Comparison of ENCODE assay signal across 8 mouse cellular contexts in genomic region chr1:162186470-162187351, GRCm38 (mm10).
DNase-seq lines count a peak whose midpoint lies in the region; ATAC-seq lines count a peak whose summit lies in the region.

No protein-coding gene starts in this region.

- no peak for ATAC-seq in hindbrain, embryonic 12.5 days (ENCODE audit: low FRiP score)

- no peaks in the 10 kb centered on the region for H3K27me3 ChIP-seq in hindbrain, embryonic 12.5 days

- no peaks in the 10 kb centered on the region for H3K9me3 ChIP-seq in hindbrain, embryonic 12.5 days (replicated peaks)

- no peak overlapping the region for H3K4me2 ChIP-seq in hindbrain, embryonic 12.5 days (replicated peaks)

- WGBS in hindbrain, embryonic 12.5 days = 59% methylated on average over 7 of the region's 7 CpGs

- H3K36me3 ChIP-seq in hindbrain, embryonic 12.5 days = no peaks in the 10 kb centered on the region

- peak; percentile 30 for DNase-seq in layer of hippocampus, adult 9-11 months
- no peak for DNase-seq in layer of hippocampus, postnatal 10 days (ENCODE audit: low spot score in 2 of 2)
- peak; percentile 42 for DNase-seq in embryo, embryonic 11.5 days (ENCODE audit: low read depth, low spot score)
- DNase-seq in lung, postnatal 36 days = peak; percentile 23
- no peak for DNase-seq in left cerebral cortex, adult 18-20 months (ENCODE audit: low spot score in 2 of 2)
- DNase-seq in cerebellum, adult 9-11 months = no peak
- no peak for DNase-seq in cerebellum, adult 11-12 months

- H3K9ac ChIP-seq in hindbrain, embryonic 12.5 days = no peak overlapping the region

- peak overlapping the region; percentile 76 for H3K27ac ChIP-seq in hindbrain, embryonic 12.5 days

- peaks cover 32% of the 10 kb centered on the region for H3K4me1 ChIP-seq in hindbrain, embryonic 12.5 days

- no peak overlapping the region for H3K4me3 ChIP-seq in hindbrain, embryonic 12.5 days

Comparison
In these comparisons a context has a peak if more than half of its experiments do, and no peak if none do; other contexts are left out.
1. DNase-seq: peak in layer of hippocampus, adult 9-11 months (single experiment), embryo, embryonic 11.5 days (single experiment) and lung, postnatal 36 days (single experiment); none in layer of hippocampus, postnatal 10 days (0 of 2), left cerebral cortex, adult 18-20 months (0 of 2), cerebellum, adult 9-11 months (single experiment) and cerebellum, adult 11-12 months (single experiment).